Mouse (Mus musculus) thymus, adult 2 months (tissue): ENCODE measurements around the gene Pcbp3.

Experiments
- CTCF ChIP-seq: fragments of 200-500 bp; IDR thresholded peaks from 2 replicates; pipeline ENCODE4 v1.5.1; 2012; ENCODE audit warnings: mild to moderate bottlenecking, control low read depth, low read length, moderate library complexity, borderline replicate concordance; ENCODE audit not compliant: control insufficient read depth, poor library complexity, insufficient read depth; ENCODE audit errors: extremely low read depth
- POLR2A ChIP-seq: fragments of 200-500 bp; IDR thresholded peaks from 2 replicates; pipeline ENCODE4 v1.6.1; 2012; ENCODE audit warnings: mild to moderate bottlenecking, low read length, control low read depth, moderate library complexity; ENCODE audit not compliant: control insufficient read depth, poor library complexity, insufficient read depth; ENCODE audit errors: extremely low read depth

DNA sequence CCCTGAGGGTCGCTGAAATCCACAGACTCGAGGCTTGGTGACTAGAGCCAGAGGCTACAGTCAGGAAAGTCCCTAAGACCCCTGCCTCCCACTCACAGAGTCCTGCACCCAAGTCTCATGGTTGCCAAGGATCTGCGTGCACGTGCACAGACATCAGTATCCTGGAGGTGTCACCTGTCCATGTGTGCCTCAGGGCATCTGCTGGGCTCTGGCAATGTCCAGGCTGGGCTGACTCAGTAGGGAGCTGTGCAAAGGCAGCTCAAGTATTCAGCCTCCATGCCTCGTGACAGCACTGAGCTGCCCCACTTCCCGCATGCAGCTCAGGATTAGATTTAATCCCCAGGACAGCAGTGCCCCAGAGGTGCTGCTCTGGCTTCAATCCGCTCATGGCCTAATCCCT lies 145.3 kb downstream of the Pcbp3 start:
- TF ChIP-seq CTCF (no peak), POLR2A (no peak)
